Mouse (Mus musculus) limb, embryonic 10.5 days (tissue): ENCODE results near the gene Rasgrp3. TPM values are rescaled to one million over a fixed set of nuclear protein-coding genes. Genes with fewer than 3 reads are reported as not detected.

ENCODE experiments used
- DNase-seq: peaks from one replicate; pipeline ENCODE4 v3.0.0-alpha.2; 2017; ENCODE audit warnings: low spot score
- H3K27ac ChIP-seq: fragments of 300-500 bp; sonication (generic); 2 replicates; pipeline ENCODE4 v1.5.1; 2016; ENCODE audit warnings: mild to moderate bottlenecking
- H3K27me3 ChIP-seq: fragments of 300-500 bp; sonication (generic); 2 replicates; pipeline ENCODE4 v1.6.1; 2016; ENCODE audit warnings: low read depth, mild to moderate bottlenecking; ENCODE audit not compliant: poor library complexity, severe bottlenecking
- H3K36me3 ChIP-seq: fragments of 300-500 bp; sonication (generic); 2 replicates; pipeline ENCODE4 v1.6.1; 2016; ENCODE audit warnings: mild to moderate bottlenecking, moderate library complexity
- H3K4me1 ChIP-seq: fragments of 300-500 bp; sonication (generic); 2 replicates; pipeline ENCODE4 v1.6.1; 2016
- H3K4me3 ChIP-seq: fragments of 300-500 bp; sonication (generic); 2 replicates; pipeline ENCODE4 v1.5.1; 2016; ENCODE audit warnings: mild to moderate bottlenecking, moderate library complexity
- H3K9me3 ChIP-seq: fragments of 300-500 bp; sonication (generic); replicated peaks from 2 replicates; pipeline ENCODE4 v1.6.1; 2016; ENCODE audit warnings: mild to moderate bottlenecking
- WGBS: fragments of 180-500 bp; shearing (Covaris S2); methylation state at CpG from one replicate; pipeline ENCODE4 v1.1.7; 2016; 5-methylcytosine and 5-hydroxymethylcytosine counted together
- polyA plus RNA-seq: library from polyadenylated mRNA; unstranded; fragments of >200 nt; fragmentation: Nextera tagmentation; extraction: Ambion mirVana; gene quantifications from 2 replicates; pipeline ENCODE4 v1.2.1, GENCODE M21; 2016

Gene Rasgrp3
- polyA plus RNA-seq, 1 experiment from 2014 or later = 12.7 TPM

GRCm38 (mm10) chr17:75537050-75537445 is 101.4 kb downstream of the Rasgrp3 start:
- Histone ChIP-seq H3K4me3 (no peak overlapping the region), H3K4me1 (no peaks in the 10 kb centered on the region), H3K27me3 (no peaks in the 10 kb centered on the region), H3K36me3 (peaks cover 37% of the 10 kb centered on the region), H3K9me3 (no peaks in the 10 kb centered on the region), H3K27ac (no peak overlapping the region)
- DNase-seq = no peak
- WGBS = 83% methylated on average over 7 of the region's 7 CpGs

- 94% methylated on average over 12 of the region's 12 CpGs for WGBS
- Histone ChIP-seq H3K9me3 (no peaks in the 10 kb centered on the region), H3K4me1 (no peaks in the 10 kb centered on the region), H3K4me3 (no peak overlapping the region), H3K36me3 (peaks cover 43% of the 10 kb centered on the region), H3K27me3 (no peaks in the 10 kb centered on the region), H3K27ac (no peak overlapping the region)
- DNase-seq = no peak
Observed at GRCm38 (mm10) chr17:75538431-75538830, 102.7 kb downstream of the Rasgrp3 start.

GRCm38 (mm10) chr17:75539130-75539529 is 103.4 kb downstream of the Rasgrp3 start:
- H3K4me3 ChIP-seq = no peak overlapping the region

GRCm38 (mm10) chr17:75539841-75540240 is 104.1 kb downstream of the Rasgrp3 start:
- no peaks in the 10 kb centered on the region for H3K9me3 ChIP-seq
- no peaks in the 10 kb centered on the region for H3K4me1 ChIP-seq
- 90% methylated on average over 5 of the region's 5 CpGs for WGBS
- no peak for DNase-seq
- H3K27ac ChIP-seq = no peak overlapping the region
- H3K4me3 ChIP-seq = no peak overlapping the region
- H3K27me3 ChIP-seq = no peaks in the 10 kb centered on the region
- H3K36me3 ChIP-seq = peaks cover 57% of the 10 kb centered on the region

More at GRCm38 (mm10) chr17:75539130-75539529, 103.4 kb downstream of the Rasgrp3 start:
- no peaks in the 10 kb centered on the region for H3K27me3 ChIP-seq
- no peak overlapping the region for H3K27ac ChIP-seq
- H3K4me1 ChIP-seq = no peaks in the 10 kb centered on the region
- no peak for DNase-seq
- peaks cover 50% of the 10 kb centered on the region for H3K36me3 ChIP-seq
- 92% methylated on average over 6 of the region's 6 CpGs for WGBS
- H3K9me3 ChIP-seq = no peaks in the 10 kb centered on the region

GRCm38 (mm10) chr17:75543434-75543833 is 107.7 kb downstream of the Rasgrp3 start:
- H3K27me3 ChIP-seq = no peaks in the 10 kb centered on the region
- no peak overlapping the region for H3K4me3 ChIP-seq
- no peaks in the 10 kb centered on the region for H3K4me1 ChIP-seq
- DNase-seq = no peak
- peaks cover 61% of the 10 kb centered on the region for H3K36me3 ChIP-seq
- no peaks in the 10 kb centered on the region for H3K9me3 ChIP-seq
- WGBS = 89% methylated on average over 7 of the region's 7 CpGs
- no peak overlapping the region for H3K27ac ChIP-seq

- Histone ChIP-seq H3K27ac (no peak overlapping the region), H3K4me1 (no peaks in the 10 kb centered on the region), H3K27me3 (no peaks in the 10 kb centered on the region), H3K4me3 (no peak overlapping the region), H3K36me3 (peaks cover 55% of the 10 kb centered on the region), H3K9me3 (no peaks in the 10 kb centered on the region)
- no peak for DNase-seq
- WGBS = 83% methylated on average over 7 of the region's 7 CpGs
Observed at GRCm38 (mm10) chr17:75544262-75544661, 108.6 kb downstream of the Rasgrp3 start.

GRCm38 (mm10) chr17:75550771-75551413 is 115.2 kb downstream of the Rasgrp3 start:
- peaks cover 17% of the 10 kb centered on the region for H3K36me3 ChIP-seq
- peaks cover 8% of the 10 kb centered on the region for H3K4me1 ChIP-seq
- WGBS = 42% methylated on average over 11 of the region's 11 CpGs
- DNase-seq = peak; percentile 40
- no peaks in the 10 kb centered on the region for H3K27me3 ChIP-seq
- H3K9me3 ChIP-seq = no peaks in the 10 kb centered on the region
- H3K4me3 ChIP-seq = peak overlapping the region; percentile 89
- peak overlapping the region; percentile 87 for H3K27ac ChIP-seq

GRCm38 (mm10) chr17:75551512-75552400 is 116.1 kb downstream of the Rasgrp3 start, which contains the start of gene Fam98a:
Gene Fam98a (minus strand): TSS chr17:75551946.
- Histone ChIP-seq H3K9me3 (no peaks in the 10 kb centered on the region), H3K4me3 (peak within 1 kb of the TSS; percentile 89), H3K27me3 (no peaks in the 10 kb centered on the region), H3K4me1 (peaks cover 8% of the 10 kb centered on the region), H3K27ac (peak within 1 kb of the TSS; percentile 87), H3K36me3 (peaks cover 9% of the 10 kb centered on the region)
- WGBS = under 1% methylated on average over 56 of the region's 56 CpGs
- DNase-seq = peak; percentile 99

- no peaks in the 10 kb centered on the region for H3K9me3 ChIP-seq
- no peaks in the 10 kb centered on the region for H3K4me1 ChIP-seq
- no peaks in the 10 kb centered on the region for H3K36me3 ChIP-seq
- no peak for DNase-seq
- WGBS = 57% methylated on average over 3 of the region's 3 CpGs
- no peak overlapping the region for H3K27ac ChIP-seq
- no peaks in the 10 kb centered on the region for H3K27me3 ChIP-seq
- H3K4me3 ChIP-seq = no peak overlapping the region
Observed at GRCm38 (mm10) chr17:75557031-75557430, 121.3 kb downstream of the Rasgrp3 start.

- Histone ChIP-seq H3K4me3 (no peak overlapping the region), H3K9me3 (no peaks in the 10 kb centered on the region), H3K36me3 (no peaks in the 10 kb centered on the region), H3K27me3 (no peaks in the 10 kb centered on the region), H3K4me1 (no peaks in the 10 kb centered on the region), H3K27ac (no peak overlapping the region)
- DNase-seq = no peak
- WGBS = 97% methylated on average over 2 of the region's 2 CpGs
Observed at GRCm38 (mm10) chr17:75558041-75558440, 122.3 kb downstream of the Rasgrp3 start.

- DNase-seq = no peak
- Histone ChIP-seq H3K36me3 (no peaks in the 10 kb centered on the region), H3K4me1 (no peaks in the 10 kb centered on the region), H3K27ac (no peak overlapping the region), H3K9me3 (no peaks in the 10 kb centered on the region), H3K4me3 (no peak overlapping the region), H3K27me3 (no peaks in the 10 kb centered on the region)
- 65% methylated on average over 7 of the region's 7 CpGs for WGBS
Observed at GRCm38 (mm10) chr17:75575608-75576007, 139.9 kb downstream of the Rasgrp3 start.
